Mouse (Mus musculus) forebrain, embryonic 10.5 days (tissue): Measurements from ENCODE around the gene 4930402H24Rik. TPM values are rescaled to one million over a fixed set of nuclear protein-coding genes. Genes with fewer than 3 reads are reported as not detected.

Experiments used
- DNase-seq: peaks from one replicate; pipeline ENCODE4 v3.0.0-alpha.2; 2017; ENCODE audit warnings: low spot score; ENCODE audit errors: extremely low spot score
- H3K27ac ChIP-seq: fragments of 300-500 bp; sonication (generic); 2 replicates; pipeline ENCODE4 v1.5.1; 2016; ENCODE audit warnings: mild to moderate bottlenecking
- H3K27me3 ChIP-seq: fragments of 300-500 bp; sonication (generic); 2 replicates; pipeline ENCODE4 v1.6.1; 2016; ENCODE audit warnings: mild to moderate bottlenecking; ENCODE audit not compliant: poor library complexity, severe bottlenecking
- H3K36me3 ChIP-seq: fragments of 300-500 bp; sonication (generic); replicated peaks from 2 replicates; pipeline ENCODE4 v1.6.1; 2016; ENCODE audit warnings: mild to moderate bottlenecking, moderate library complexity
- H3K4me1 ChIP-seq: fragments of 300-500 bp; sonication (generic); 2 replicates; pipeline ENCODE4 v1.6.1; 2016
- H3K4me3 ChIP-seq: fragments of 300-500 bp; sonication (generic); 2 replicates; pipeline ENCODE4 v1.5.1; 2016; ENCODE audit warnings: mild to moderate bottlenecking, moderate library complexity
- H3K9me3 ChIP-seq: fragments of 300-500 bp; sonication (generic); 2 replicates; pipeline ENCODE4 v1.6.1; 2016; ENCODE audit warnings: mild to moderate bottlenecking, moderate library complexity
- WGBS: fragments of 180-500 bp; shearing (Covaris S2); methylation state at CpG from one replicate; pipeline ENCODE4 v1.1.7; 2016; 5-methylcytosine and 5-hydroxymethylcytosine counted together
- polyA plus RNA-seq: library from polyadenylated mRNA; unstranded; fragments of >200 nt; fragmentation: Nextera tagmentation; extraction: Ambion mirVana; gene quantifications from 2 replicates; pipeline ENCODE4 v1.2.1, GENCODE M21; 2016

4930402H24Rik gene
- polyA plus RNA-seq, 1 experiment from 2014 or later: 24.3 TPM

DNA sequence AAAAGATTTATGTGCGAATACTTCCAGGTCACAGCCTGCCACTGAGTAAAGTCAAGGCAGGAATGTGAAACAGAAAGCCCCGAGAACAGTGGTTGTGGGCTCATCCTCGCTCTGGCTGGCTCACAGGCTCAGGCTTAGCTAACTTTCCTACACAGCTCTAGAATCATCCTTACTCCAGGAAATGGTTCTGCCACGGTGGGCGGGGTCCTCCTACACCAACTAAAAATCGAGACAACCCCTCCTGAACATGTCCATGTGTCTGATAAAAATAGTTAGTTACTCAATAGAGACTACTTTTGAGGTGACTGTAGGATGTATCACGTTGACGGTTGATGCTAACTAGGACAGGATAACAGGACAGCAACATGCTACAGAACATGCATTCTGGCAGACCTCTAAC is 117.2 kb downstream of the 4930402H24Rik start:
- no peaks in the 10 kb centered on the region for H3K9me3 ChIP-seq
- no peak for DNase-seq
- 86% methylated on average over 8 of the region's 8 CpGs for WGBS
- no peaks in the 10 kb centered on the region for H3K4me1 ChIP-seq
- H3K27ac ChIP-seq: no peak overlapping the region
- H3K27me3 ChIP-seq: no peaks in the 10 kb centered on the region
- no peak overlapping the region for H3K4me3 ChIP-seq
- H3K36me3 ChIP-seq: peaks cover 33% of the 10 kb centered on the region

DNA sequence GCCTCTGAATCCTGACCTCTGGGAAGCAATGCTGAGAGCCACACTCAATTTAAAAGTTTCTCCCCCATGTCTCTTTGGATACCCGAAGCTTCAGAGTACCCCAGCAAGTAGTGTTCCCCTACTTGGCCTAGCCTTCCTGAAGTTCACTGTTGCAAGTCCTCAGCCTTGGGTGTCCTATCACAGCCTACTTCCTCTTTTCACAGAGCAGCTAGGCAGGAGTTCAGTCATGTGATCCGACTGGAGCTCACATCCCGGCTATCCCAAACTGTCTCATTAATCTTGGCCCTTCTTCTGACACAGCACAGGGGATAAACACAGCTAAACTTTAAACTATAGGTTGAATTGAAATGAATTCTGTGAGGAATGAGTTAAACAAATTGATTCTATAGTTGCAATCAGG is 121.3 kb downstream of the 4930402H24Rik start:
- Histone ChIP-seq H3K27ac (no peak overlapping the region), H3K4me3 (no peak overlapping the region), H3K36me3 (peaks cover 29% of the 10 kb centered on the region), H3K4me1 (no peaks in the 10 kb centered on the region), H3K27me3 (no peaks in the 10 kb centered on the region), H3K9me3 (no peaks in the 10 kb centered on the region)
- WGBS: 85% methylated on average over 3 of the region's 3 CpGs
- no peak for DNase-seq

- no peaks in the 10 kb centered on the region for H3K4me1 ChIP-seq
- no peak overlapping the region for H3K27ac ChIP-seq
- H3K4me3 ChIP-seq: no peak overlapping the region
- 74% methylated on average over 2 of the region's 2 CpGs for WGBS
- peaks cover 54% of the 10 kb centered on the region for H3K36me3 ChIP-seq
- DNase-seq: no peak
- H3K27me3 ChIP-seq: no peaks in the 10 kb centered on the region
- H3K9me3 ChIP-seq: no peaks in the 10 kb centered on the region
Observed at GRCm38 (mm10) chr2:130780615-130781303, 125.4 kb downstream of the 4930402H24Rik start.

DNA sequence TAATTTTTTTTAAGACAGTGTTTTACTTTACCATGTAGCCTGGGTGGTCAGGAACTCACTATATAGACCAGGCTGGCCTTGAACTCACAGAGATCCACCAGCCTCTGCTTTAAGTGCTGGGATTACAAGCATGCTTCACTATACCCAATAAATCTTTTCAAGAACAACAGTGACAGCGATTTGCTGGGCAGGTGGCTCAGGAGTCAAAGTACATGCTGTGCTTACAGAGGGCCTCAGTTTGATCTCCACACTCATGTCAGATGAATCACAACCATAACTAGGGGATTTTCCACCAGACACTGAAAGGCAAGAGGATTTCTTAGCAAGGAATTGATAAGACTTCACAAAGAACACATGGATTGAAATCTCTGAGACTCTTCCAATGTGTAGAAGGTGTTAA is 126.3 kb downstream of the 4930402H24Rik start:
- Histone ChIP-seq H3K4me3 (no peak overlapping the region), H3K9me3 (no peaks in the 10 kb centered on the region), H3K27ac (no peak overlapping the region), H3K27me3 (no peaks in the 10 kb centered on the region), H3K36me3 (peaks cover 59% of the 10 kb centered on the region), H3K4me1 (no peaks in the 10 kb centered on the region)
- 75% methylated on average over 1 of the region's 1 CpGs for WGBS
- DNase-seq: no peak

GRCm38 (mm10) chr2:130776610-130777009 is 129.6 kb downstream of the 4930402H24Rik start:
- no peak overlapping the region for H3K4me3 ChIP-seq
- DNase-seq: no peak
- no peaks in the 10 kb centered on the region for H3K9me3 ChIP-seq
- no peak overlapping the region for H3K27ac ChIP-seq
- peaks cover 47% of the 10 kb centered on the region for H3K36me3 ChIP-seq
- WGBS: 87% methylated on average over 7 of the region's 7 CpGs
- H3K4me1 ChIP-seq: no peaks in the 10 kb centered on the region
- no peaks in the 10 kb centered on the region for H3K27me3 ChIP-seq

- H3K36me3 ChIP-seq: peaks cover 54% of the 10 kb centered on the region
- no peaks in the 10 kb centered on the region for H3K27me3 ChIP-seq
- H3K9me3 ChIP-seq: no peaks in the 10 kb centered on the region
- no peak for DNase-seq
- H3K4me3 ChIP-seq: no peak overlapping the region
- WGBS: 67% methylated on average over 2 of the region's 2 CpGs
- peaks cover 5% of the 10 kb centered on the region; the same call in 1 of the 2 replicates for H3K4me1 ChIP-seq
- H3K27ac ChIP-seq: no peak overlapping the region
Observed at GRCm38 (mm10) chr2:130767483-130767882, 138.7 kb downstream of the 4930402H24Rik start.

GRCm38 (mm10) chr2:130765396-130765795 is 140.8 kb downstream of the 4930402H24Rik start:
- Histone ChIP-seq H3K27me3 (no peaks in the 10 kb centered on the region), H3K36me3 (peaks cover 54% of the 10 kb centered on the region), H3K27ac (no peak overlapping the region), H3K4me3 (no peak overlapping the region), H3K9me3 (no peaks in the 10 kb centered on the region), H3K4me1 (peaks cover 17% of the 10 kb centered on the region)
- no peak for DNase-seq
- WGBS: 91% methylated on average over 3 of the region's 3 CpGs

DNA sequence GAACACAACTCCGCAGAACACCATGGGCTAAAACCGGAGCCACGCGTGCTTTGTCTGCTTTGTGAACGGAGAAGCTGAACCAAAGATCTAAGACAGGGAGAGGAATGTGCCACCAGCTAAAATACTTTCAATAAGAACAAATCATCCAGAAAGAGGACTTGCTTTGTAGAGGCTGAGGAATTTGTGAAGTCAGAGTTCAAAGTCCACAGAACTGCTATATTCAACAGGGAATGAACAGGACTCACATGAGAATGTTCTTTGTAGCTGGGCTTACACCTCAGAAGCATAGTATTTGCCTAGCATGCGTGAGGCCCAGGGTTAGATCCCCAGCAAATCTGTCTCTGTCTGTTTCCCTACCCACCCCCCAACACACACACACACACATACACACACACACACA is 145.3 kb downstream of the 4930402H24Rik start:
- Histone ChIP-seq H3K4me3 (no peak overlapping the region), H3K27ac (peak overlapping the region; percentile 62), H3K27me3 (no peaks in the 10 kb centered on the region), H3K4me1 (peaks cover 12% of the 10 kb centered on the region; the same call in 1 of the 2 replicates), H3K9me3 (no peaks in the 10 kb centered on the region), H3K36me3 (peaks cover 27% of the 10 kb centered on the region)
- 73% methylated on average over 6 of the region's 6 CpGs for WGBS
- peak; percentile 19 for DNase-seq

- WGBS: 63% methylated on average over 7 of the region's 7 CpGs
- no peak for DNase-seq
- peaks cover 20% of the 10 kb centered on the region for H3K4me1 ChIP-seq
Observed at GRCm38 (mm10) chr2:130755061-130755607, 151.1 kb downstream of the 4930402H24Rik start.

DNA sequence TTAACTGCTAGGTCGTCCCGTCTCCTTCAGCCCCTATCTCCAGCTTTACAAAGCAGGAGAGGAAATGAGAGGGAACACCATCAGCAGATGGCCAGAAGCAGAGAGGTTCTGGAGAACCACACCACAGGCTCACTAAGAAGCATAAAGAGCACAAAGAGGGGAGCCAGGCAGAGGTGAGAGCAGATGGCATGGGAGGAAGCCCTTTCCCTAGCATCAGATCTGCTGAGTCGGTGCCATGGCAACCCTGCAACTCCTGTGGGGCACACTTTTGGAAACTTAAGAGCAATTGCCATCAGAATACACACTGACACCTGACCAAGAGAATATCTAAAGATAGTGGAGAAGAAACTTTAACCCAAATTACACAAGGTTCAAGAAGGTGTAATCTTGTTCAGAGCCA is 151.6 kb downstream of the 4930402H24Rik start:
- Histone ChIP-seq H3K9me3 (no peaks in the 10 kb centered on the region), H3K27me3 (no peaks in the 10 kb centered on the region), H3K36me3 (no peaks in the 10 kb centered on the region; the same call in 1 of the 2 replicates), H3K4me3 (no peak overlapping the region), H3K4me1 (peaks cover 20% of the 10 kb centered on the region), H3K27ac (no peak overlapping the region)
- no peak for DNase-seq
- WGBS: 91% methylated on average over 3 of the region's 3 CpGs

More at GRCm38 (mm10) chr2:130755061-130755607, 151.1 kb downstream of the 4930402H24Rik start:
- Histone ChIP-seq H3K4me3 (no peak overlapping the region), H3K27me3 (no peaks in the 10 kb centered on the region), H3K9me3 (no peaks in the 10 kb centered on the region), H3K36me3 (no peaks in the 10 kb centered on the region; the same call in 1 of the 2 replicates), H3K27ac (no peak overlapping the region)

DNA sequence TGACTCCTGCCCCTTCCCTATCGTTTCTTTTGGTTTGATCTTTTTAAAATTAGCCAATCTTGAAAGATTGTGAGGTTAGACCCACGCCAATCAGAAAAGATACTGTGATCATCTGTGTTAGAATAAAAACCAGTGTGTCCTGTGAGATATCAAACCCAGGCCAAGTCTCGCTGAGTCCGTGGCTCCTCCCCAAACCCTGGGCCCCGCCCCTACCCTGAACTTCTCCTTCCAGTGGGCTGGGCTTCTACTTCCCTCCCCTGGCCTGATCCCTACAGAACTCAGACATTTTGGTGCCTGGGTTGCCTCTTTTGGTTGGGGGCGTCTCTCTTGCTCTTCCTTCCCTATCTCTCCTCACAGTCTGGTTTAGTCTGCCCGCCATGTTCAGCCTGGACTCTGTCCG is 155.8 kb downstream of the 4930402H24Rik start:
- Histone ChIP-seq H3K36me3 (peaks cover 31% of the 10 kb centered on the region), H3K4me1 (peaks cover 20% of the 10 kb centered on the region), H3K4me3 (no peak overlapping the region), H3K9me3 (peaks cover 2% of the 10 kb centered on the region; the same call in 1 of the 2 replicates), H3K27me3 (no peaks in the 10 kb centered on the region), H3K27ac (no peak overlapping the region)
- DNase-seq: no peak
- 43% methylated on average over 8 of the region's 8 CpGs for WGBS

DNA sequence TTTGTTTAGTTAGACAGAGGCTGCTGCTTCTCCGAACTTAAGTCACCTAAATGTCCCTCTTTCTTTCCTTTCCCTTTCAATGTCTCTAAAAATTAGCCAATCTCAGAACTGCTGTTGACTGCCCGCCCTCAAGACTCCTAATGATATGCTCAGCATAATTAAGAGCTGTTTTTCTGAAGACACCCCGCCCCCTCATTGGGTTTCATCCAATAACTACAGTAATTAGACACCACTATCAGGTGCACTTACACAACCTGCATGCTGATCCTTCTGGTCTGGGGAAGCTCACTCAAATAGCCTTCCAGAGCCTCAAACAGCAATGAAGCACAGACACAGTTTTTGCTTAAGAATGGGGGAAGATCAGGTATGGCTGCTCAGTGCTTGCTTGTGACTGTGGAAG is 156.5 kb downstream of the 4930402H24Rik start:
- no peak overlapping the region for H3K27ac ChIP-seq
- no peak overlapping the region for H3K4me3 ChIP-seq
- H3K9me3 ChIP-seq: peaks cover 2% of the 10 kb centered on the region; the same call in 1 of the 2 replicates
- no peak for DNase-seq
- 85% methylated on average over 3 of the region's 3 CpGs for whole genome bisulfite sequencing
- no peaks in the 10 kb centered on the region for H3K27me3 ChIP-seq
- peaks cover 38% of the 10 kb centered on the region for H3K36me3 ChIP-seq
- peaks cover 20% of the 10 kb centered on the region for H3K4me1 ChIP-seq

GRCm38 (mm10) chr2:130743576-130743975 is 162.6 kb downstream of the 4930402H24Rik start:
- H3K4me1 ChIP-seq: peaks cover 10% of the 10 kb centered on the region
- no peaks in the 10 kb centered on the region for H3K27me3 ChIP-seq
- H3K4me3 ChIP-seq: no peak overlapping the region
- no peak overlapping the region for H3K27ac ChIP-seq
- H3K9me3 ChIP-seq: peaks cover 5% of the 10 kb centered on the region; the same call in 1 of the 2 replicates
- H3K36me3 ChIP-seq: peaks cover 79% of the 10 kb centered on the region
- WGBS: 88% methylated on average over 1 of the region's 1 CpGs
- no peak for DNase-seq
